Mouse (Mus musculus) thymus, postnatal 10 days (tissue): ENCODE results near the gene C130050O18Rik.
"Not testable (repeated sequence)": the region's sequence is repeated elsewhere in the genome, so short reads cannot be mapped to it uniquely, and the experiment has no call there.

Experiments used
- DNase-seq, 2 experiments: peaks; one replicate each; pipeline ENCODE4 v3.0.0; 2021; ENCODE audit warnings: low spot score in 2 of 2

Gene C130050O18Rik

DNA sequence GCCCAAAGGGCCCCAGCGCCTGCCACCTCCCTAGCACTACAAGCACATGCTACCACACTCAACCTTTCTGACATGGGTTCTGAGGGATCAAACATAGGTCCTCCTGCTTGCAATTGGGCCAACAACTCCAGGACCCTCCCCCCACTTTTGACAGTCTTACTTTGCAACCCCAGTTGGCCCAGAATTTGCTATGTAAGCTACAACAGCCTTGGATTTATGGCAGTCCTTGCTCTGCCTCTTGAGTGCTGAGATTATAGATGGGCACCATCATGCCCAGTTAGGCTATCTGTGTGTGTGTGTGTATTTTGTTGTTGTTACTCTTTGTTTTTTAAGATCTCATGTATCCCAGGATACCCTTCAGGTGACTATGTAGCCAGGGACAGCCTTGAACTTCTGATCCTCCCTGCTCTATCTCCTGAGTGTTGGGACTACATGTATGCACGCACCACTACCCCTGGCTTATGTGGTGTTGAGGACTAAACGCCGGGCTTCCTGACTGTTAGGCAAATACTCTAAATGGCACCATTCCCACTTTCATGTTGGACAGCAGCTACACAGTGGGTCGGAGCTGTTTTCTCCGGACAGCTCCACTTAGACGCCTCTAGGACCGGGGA, 25.2 kb upstream of the C130050O18Rik start:
- DNase-seq = no peak

- peak; percentile 68 to 70 for DNase-seq
Observed at GRCm38 (mm10) chr5:139380385-139381248, 24.5 kb upstream of the C130050O18Rik start.

GRCm38 (mm10) chr5:139381586-139382513, 23.2 kb upstream of the C130050O18Rik start:
- DNase-seq = peak; percentile 76 to 80

- DNase-seq = peak; percentile 49 to 50
Observed at GRCm38 (mm10) chr5:139382760-139383159, 22.3 kb upstream of the C130050O18Rik start.

GRCm38 (mm10) chr5:139383234-139383633, 21.8 kb upstream of the C130050O18Rik start:
- DNase-seq = no peak

- DNase-seq = no peak
Observed at GRCm38 (mm10) chr5:139384531-139384930, 20.5 kb upstream of the C130050O18Rik start.

GRCm38 (mm10) chr5:139386047-139386446, 19.0 kb upstream of the C130050O18Rik start:
- DNase-seq = no peak

DNA sequence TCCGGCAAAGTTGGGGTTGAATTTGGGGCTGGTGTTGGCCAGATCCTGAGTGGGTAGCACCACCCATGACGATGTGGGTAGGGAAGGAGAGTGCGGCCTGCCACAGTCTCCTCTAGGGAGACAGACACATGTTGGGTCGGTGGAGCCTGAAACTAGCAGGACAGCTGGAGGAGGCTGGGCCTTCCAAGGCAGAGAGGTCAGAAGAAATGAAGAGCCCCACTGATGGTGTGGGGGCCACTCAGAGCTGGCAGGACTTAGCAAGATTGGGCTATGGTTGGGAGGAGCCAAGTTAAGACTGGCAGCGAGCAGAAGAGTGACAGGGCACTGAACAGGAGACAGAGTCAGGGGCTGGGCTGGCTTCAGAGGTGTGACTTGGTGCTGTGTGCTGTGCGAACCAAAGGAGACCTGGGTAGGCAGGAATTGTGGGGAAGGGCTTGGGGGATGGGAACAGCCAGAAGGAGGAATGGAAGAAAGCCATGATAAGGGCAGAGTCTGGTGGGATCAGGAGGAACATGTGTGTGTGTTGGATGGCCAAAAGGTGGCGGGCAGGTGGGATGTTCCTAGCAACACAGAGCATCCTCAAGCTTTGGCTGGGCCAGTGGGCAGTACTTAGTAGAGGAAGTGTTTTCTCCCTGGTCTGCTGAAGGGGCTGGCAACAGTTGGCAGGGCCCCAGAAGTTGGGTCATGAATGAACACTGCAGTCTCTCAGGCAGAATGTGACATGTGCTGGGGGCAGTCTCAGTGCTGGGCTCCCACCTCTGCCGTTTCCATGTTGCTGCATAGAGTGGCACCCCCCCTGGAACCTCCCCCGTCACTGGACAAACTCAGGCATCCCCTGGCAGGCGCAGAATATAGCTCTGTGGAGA, 17.5 kb upstream of the C130050O18Rik start:
- DNase-seq = no peak

GRCm38 (mm10) chr5:139388195-139388570, 16.9 kb upstream of the C130050O18Rik start:
- no peak for DNase-seq

DNA sequence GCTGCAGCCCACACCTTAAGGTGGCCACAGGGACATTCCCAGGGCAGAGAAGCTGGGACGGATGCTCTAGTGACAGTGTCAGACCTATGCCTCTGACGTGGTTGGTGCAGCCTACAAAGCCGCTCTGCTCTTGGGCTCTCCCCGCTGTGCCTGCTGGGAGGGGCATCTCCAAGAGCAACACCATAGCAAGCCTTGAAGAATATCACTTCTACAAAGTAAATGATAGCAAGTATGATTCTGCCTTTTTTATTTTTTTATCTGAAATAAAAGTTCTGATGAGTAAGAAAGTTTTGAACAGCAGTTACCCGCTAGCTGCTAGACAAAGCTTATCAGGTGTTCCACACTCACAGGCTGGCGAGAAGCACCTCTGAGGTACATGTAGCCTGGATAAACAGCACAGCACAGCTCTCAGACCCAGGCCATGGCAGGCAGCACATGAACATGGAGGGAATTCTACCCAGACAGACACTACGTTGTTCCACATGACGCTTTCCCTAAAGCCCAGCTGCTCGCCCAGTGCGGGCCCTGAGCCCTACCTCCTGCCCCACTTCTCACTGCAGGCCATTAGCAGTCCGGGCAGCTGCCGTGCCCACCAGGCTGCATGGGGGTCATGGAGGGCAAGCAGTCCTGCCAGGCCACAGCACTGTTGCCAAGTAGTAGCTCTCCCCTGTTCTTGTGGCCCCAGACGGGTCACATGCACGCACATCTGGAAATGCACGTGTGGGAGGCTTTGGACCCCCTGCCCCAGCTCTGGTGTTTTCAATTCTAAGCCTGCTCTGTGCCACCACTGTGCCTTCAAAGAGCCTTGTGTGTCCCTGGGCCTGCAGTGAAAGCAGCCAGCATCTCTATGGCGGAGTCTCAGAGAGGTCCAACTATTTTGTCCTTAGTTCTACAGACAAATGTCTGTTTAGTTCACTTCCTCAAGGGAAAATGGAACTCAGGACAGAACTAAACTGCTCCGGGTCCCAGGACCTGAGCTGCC, 16.1 kb upstream of the C130050O18Rik start:
- no peak for DNase-seq

GRCm38 (mm10) chr5:139389676-139390061, 15.4 kb upstream of the C130050O18Rik start:
- no peak for DNase-seq

- DNase-seq = not testable (repeated sequence)
Observed at GRCm38 (mm10) chr5:139390324-139391119, 14.6 kb upstream of the C130050O18Rik start.

DNA sequence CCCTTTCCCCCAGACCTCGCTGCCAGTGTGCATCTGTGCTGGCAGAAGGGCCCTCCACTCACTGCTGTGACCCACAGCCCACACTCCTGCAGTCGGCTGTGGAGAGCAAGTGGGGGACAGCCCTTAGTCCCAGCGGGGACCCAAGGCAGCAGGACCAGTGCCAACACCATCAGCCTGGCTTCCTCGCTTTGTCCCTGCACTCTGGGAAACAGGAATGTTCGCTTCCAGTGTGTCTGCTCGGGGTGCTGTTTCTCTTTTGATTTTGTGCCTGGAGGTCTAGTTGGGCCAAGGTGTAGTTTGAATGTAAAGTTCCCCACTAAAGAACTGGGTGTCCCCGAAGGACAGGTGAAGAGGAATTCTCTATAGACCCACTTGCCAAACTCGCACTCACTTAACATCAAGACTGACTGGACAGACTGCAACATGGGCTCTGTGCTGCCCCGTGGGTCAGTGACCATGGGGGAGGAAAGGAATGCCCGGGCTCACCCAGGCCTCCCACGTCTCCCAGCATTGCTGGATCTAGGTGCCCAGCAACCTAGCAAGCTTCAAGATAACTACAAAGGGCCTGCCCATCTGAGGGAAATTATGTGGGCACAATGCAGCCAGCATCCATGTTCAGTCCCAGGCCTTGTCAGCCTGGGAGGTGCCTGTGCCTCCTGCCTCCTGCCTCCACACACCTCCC, 13.6 kb upstream of the C130050O18Rik start:
- no peak for DNase-seq

DNA sequence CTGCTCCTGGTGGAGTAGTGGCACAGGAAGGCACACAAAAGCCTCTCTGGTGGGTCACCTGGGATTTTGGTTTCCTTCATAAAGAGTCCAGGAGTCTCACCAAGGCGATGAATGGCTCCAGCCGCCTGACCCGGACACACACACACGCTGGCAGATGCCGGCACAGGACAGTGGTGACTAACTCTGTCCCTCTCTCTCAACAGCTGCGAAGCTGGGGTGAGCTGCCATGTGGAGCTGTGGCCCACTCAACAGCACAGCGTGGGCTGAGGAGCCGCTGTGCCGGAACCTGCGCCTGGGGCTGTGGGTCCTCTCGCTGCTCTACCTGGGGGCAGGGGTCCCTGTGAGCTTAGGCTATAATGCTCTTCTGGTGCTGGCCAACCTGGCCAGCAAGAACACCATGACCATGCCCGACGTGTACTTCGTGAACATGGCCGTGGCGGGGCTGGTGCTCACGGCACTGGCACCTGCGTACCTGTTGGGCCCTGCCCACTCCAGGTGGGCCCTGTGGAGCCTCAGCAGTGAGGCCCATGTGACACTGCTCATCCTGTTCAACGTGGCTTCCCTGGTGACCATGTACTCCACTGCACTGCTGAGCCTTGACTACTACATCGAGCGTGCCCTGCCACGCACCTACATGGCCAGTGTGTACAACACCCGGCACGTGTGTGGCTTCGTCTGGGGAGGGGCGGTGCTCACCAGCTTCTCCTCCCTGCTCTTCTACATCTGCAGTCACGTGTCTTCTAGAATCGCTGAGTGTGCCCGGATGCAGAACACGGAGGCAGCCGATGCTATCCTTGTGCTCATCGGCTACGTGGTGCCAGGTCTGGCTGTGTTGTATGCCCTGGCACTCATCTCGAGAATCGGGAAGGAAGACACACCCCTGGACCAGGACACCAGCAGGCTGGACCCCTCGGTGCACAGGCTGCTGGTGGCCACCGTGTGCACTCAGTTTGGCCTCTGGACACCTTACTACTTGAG, 12.6 kb upstream of the C130050O18Rik start:
- DNase-seq = no peak

DNA sequence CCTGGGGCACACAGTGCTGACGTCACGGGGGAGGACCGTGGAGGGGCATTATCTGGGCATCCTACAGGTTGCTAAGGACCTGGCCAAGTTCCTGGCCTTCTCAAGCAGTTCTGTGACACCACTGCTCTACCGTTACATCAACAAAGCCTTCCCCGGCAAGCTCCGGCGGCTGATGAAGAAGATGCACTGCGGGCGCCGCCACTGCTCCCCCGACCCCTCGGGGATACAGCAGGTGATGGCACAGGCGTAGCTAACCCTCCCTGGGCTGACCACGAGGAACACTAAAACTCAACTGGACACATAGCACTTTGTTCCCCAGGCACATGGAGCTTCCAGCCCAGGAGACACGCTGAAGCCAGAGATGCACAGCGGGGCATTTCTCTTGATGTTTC, 11.9 kb upstream of the C130050O18Rik start:
- DNase-seq = no peak

DNA sequence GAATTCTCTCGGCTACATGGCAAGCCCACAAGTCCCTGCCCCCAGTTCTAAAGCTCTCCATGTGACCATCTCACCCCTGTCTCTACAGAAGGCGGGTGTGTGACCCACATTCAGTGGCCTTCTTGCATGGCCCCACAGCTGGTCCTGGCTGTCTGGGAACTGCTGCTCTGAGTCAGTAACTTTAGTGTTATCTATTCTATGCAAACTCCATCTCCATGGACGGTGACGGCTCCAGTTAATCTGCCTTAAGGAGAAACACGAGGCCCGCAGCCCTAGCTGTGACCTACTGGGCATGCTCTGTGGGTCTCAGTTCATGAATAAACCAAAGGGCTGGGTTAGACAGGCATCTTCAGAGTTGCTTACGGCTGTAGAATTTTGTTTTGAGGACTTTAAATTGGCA, 10.7 kb upstream of the C130050O18Rik start:
- no peak for DNase-seq

GRCm38 (mm10) chr5:139395528-139395927, 9.6 kb upstream of the C130050O18Rik start:
- DNase-seq = no peak
